Mouse (Mus musculus): ENCODE results near the gene Ift80. TPM values are rescaled to one million over a fixed set of nuclear protein-coding genes. Genes with fewer than 3 reads are reported as not detected.

Gene Ift80
- polyA plus RNA-seq, 1 experiment, result 22.2 TPM

- peak overlapping the region; percentile 97 for H3K9ac ChIP-seq (ENCODE audit: low read depth, poor library complexity, severe bottlenecking)
- peaks cover 23% of the 10 kb centered on the region for H3K36me3 ChIP-seq (ENCODE audit: control insufficient read depth, insufficient read depth, low read length, poor library complexity, severe bottlenecking)
- no peaks in the 10 kb centered on the region; the same call in 1 of the 2 replicates for H3K9me3 ChIP-seq (replicated peaks; ENCODE audit: control insufficient read depth, insufficient read depth, low read length, poor library complexity, severe bottlenecking)
- H3K4me1 ChIP-seq (ENCODE audit: control insufficient read depth, insufficient read depth, low read length), result no peaks in the 10 kb centered on the region
- no peaks in the 10 kb centered on the region for H3K27me3 ChIP-seq (ENCODE audit: control insufficient read depth, insufficient read depth, low read length, poor library complexity, severe bottlenecking)
- peak overlapping the region; percentile 81 for H3K27ac ChIP-seq (ENCODE audit: insufficient read depth, low read length)
- peak overlapping the region; percentile 95 for H3K4me3 ChIP-seq (ENCODE audit: low read depth, low read length)
- no peak for TF ChIP-seq CTCF (IDR thresholded peaks at IDR 0.05; ENCODE audit: low read depth, low read length)
- no peak for TF ChIP-seq EP300 (IDR thresholded peaks at IDR 0.05; ENCODE audit: insufficient read depth, low read depth, low read length)
- TF ChIP-seq POLR2A (IDR thresholded peaks at IDR 0.05; ENCODE audit: insufficient read depth, low read length), result no peak
Measured at GRCm38 (mm10) chr3:69045400-69045703, 41.0 kb upstream of the Ift80 start.

GRCm38 (mm10) chr3:69044645-69045399, 40.5 kb upstream of the Ift80 start, which contains the start of gene Trim59:
Trim59 (minus strand) TSS chr3:69044755.
- Histone ChIP-seq H3K4me1 (ENCODE audit: control insufficient read depth, insufficient read depth, low read length) (no peaks in the 10 kb centered on the region), H3K36me3 (ENCODE audit: control insufficient read depth, insufficient read depth, low read length, poor library complexity, severe bottlenecking) (peaks cover 29% of the 10 kb centered on the region), H3K4me3 (ENCODE audit: low read depth, low read length) (peak within 1 kb of the TSS; percentile 98), H3K9me3 (replicated peaks; ENCODE audit: control insufficient read depth, insufficient read depth, low read length, poor library complexity, severe bottlenecking) (no peaks in the 10 kb centered on the region; the same call in 1 of the 2 replicates), H3K9ac (ENCODE audit: low read depth, poor library complexity, severe bottlenecking) (peak within 1 kb of the TSS; percentile 97), H3K27me3 (ENCODE audit: control insufficient read depth, insufficient read depth, low read length, poor library complexity, severe bottlenecking) (no peaks in the 10 kb centered on the region), H3K27ac (ENCODE audit: insufficient read depth, low read length) (peak within 1 kb of the TSS; percentile 85)
- no peak for TF ChIP-seq EP300 (IDR thresholded peaks at IDR 0.05; ENCODE audit: insufficient read depth, low read depth, low read length)
- no peak for TF ChIP-seq CTCF (IDR thresholded peaks at IDR 0.05; ENCODE audit: low read depth, low read length)
- TF ChIP-seq POLR2A (IDR thresholded peaks at IDR 0.05; ENCODE audit: insufficient read depth, low read length), result peak; percentile 9

- H3K9ac ChIP-seq (ENCODE audit: low read depth, poor library complexity, severe bottlenecking), result peak overlapping the region; percentile 97
- H3K27me3 ChIP-seq (ENCODE audit: control insufficient read depth, insufficient read depth, low read length, poor library complexity, severe bottlenecking), result no peaks in the 10 kb centered on the region
- peak overlapping the region; percentile 85 for H3K27ac ChIP-seq (ENCODE audit: insufficient read depth, low read length)
- H3K36me3 ChIP-seq (ENCODE audit: control insufficient read depth, insufficient read depth, low read length, poor library complexity, severe bottlenecking), result peaks cover 33% of the 10 kb centered on the region
- H3K9me3 ChIP-seq (replicated peaks; ENCODE audit: control insufficient read depth, insufficient read depth, low read length, poor library complexity, severe bottlenecking), result no peaks in the 10 kb centered on the region; the same call in 1 of the 2 replicates
- no peaks in the 10 kb centered on the region for H3K4me1 ChIP-seq (ENCODE audit: control insufficient read depth, insufficient read depth, low read length)
- TF ChIP-seq EP300 (IDR thresholded peaks at IDR 0.05; ENCODE audit: insufficient read depth, low read depth, low read length) (no peak), POLR2A (IDR thresholded peaks at IDR 0.05; ENCODE audit: insufficient read depth, low read length) (no peak), CTCF (IDR thresholded peaks at IDR 0.05; ENCODE audit: low read depth, low read length) (no peak)
- H3K4me3 ChIP-seq (ENCODE audit: low read depth, low read length), result peak overlapping the region; percentile 98
Measured at GRCm38 (mm10) chr3:69044167-69044591, 39.8 kb upstream of the Ift80 start.

GRCm38 (mm10) chr3:69041298-69041697, 36.9 kb upstream of the Ift80 start:
- Histone ChIP-seq H3K27me3 (ENCODE audit: control insufficient read depth, insufficient read depth, low read length, poor library complexity, severe bottlenecking) (no peaks in the 10 kb centered on the region), H3K4me1 (ENCODE audit: control insufficient read depth, insufficient read depth, low read length) (no peaks in the 10 kb centered on the region), H3K36me3 (ENCODE audit: control insufficient read depth, insufficient read depth, low read length, poor library complexity, severe bottlenecking) (peaks cover 48% of the 10 kb centered on the region), H3K9me3 (replicated peaks; ENCODE audit: control insufficient read depth, insufficient read depth, low read length, poor library complexity, severe bottlenecking) (no peaks in the 10 kb centered on the region; the same call in 1 of the 2 replicates), H3K9ac (ENCODE audit: low read depth, poor library complexity, severe bottlenecking) (peak overlapping the region; percentile 31), H3K27ac (ENCODE audit: insufficient read depth, low read length) (no peak overlapping the region), H3K4me3 (ENCODE audit: low read depth, low read length) (peak overlapping the region; percentile 47)
- no peak for TF ChIP-seq POLR2A (IDR thresholded peaks at IDR 0.05; ENCODE audit: insufficient read depth, low read length)

- Histone ChIP-seq H3K9ac (ENCODE audit: low read depth, poor library complexity, severe bottlenecking) (no peak overlapping the region), H3K27ac (ENCODE audit: insufficient read depth, low read length) (no peak overlapping the region), H3K9me3 (replicated peaks; ENCODE audit: control insufficient read depth, insufficient read depth, low read length, poor library complexity, severe bottlenecking) (no peaks in the 10 kb centered on the region; the same call in 1 of the 2 replicates), H3K27me3 (ENCODE audit: control insufficient read depth, insufficient read depth, low read length, poor library complexity, severe bottlenecking) (no peaks in the 10 kb centered on the region), H3K4me3 (ENCODE audit: low read depth, low read length) (no peak overlapping the region), H3K4me1 (ENCODE audit: control insufficient read depth, insufficient read depth, low read length) (no peaks in the 10 kb centered on the region), H3K36me3 (ENCODE audit: control insufficient read depth, insufficient read depth, low read length, poor library complexity, severe bottlenecking) (peaks cover 58% of the 10 kb centered on the region)
- TF ChIP-seq EP300 (IDR thresholded peaks at IDR 0.05; ENCODE audit: insufficient read depth, low read depth, low read length), result no peak
- TF ChIP-seq POLR2A (IDR thresholded peaks at IDR 0.05; ENCODE audit: insufficient read depth, low read length), result no peak
- no peak for TF ChIP-seq CTCF (IDR thresholded peaks at IDR 0.05; ENCODE audit: low read depth, low read length)
Measured at GRCm38 (mm10) chr3:69040105-69040504, 35.7 kb upstream of the Ift80 start.

GRCm38 (mm10) chr3:69026133-69026783, 21.9 kb upstream of the Ift80 start:
- H3K36me3 ChIP-seq (ENCODE audit: control insufficient read depth, insufficient read depth, low read length, poor library complexity, severe bottlenecking), result peaks cover 72% of the 10 kb centered on the region
- TF ChIP-seq CTCF (IDR thresholded peaks at IDR 0.05; ENCODE audit: low read depth, low read length) (no peak), EP300 (IDR thresholded peaks at IDR 0.05; ENCODE audit: insufficient read depth, low read depth, low read length) (no peak), POLR2A (IDR thresholded peaks at IDR 0.05; ENCODE audit: insufficient read depth, low read length) (no peak)
- no peak overlapping the region for H3K9ac ChIP-seq (ENCODE audit: low read depth, poor library complexity, severe bottlenecking)

More at GRCm38 (mm10) chr3:69026133-69026783, 21.9 kb upstream of the Ift80 start:
- Histone ChIP-seq H3K27ac (ENCODE audit: insufficient read depth, low read length) (no peak overlapping the region), H3K9me3 (replicated peaks; ENCODE audit: control insufficient read depth, insufficient read depth, low read length, poor library complexity, severe bottlenecking) (no peaks in the 10 kb centered on the region), H3K27me3 (ENCODE audit: control insufficient read depth, insufficient read depth, low read length, poor library complexity, severe bottlenecking) (no peaks in the 10 kb centered on the region), H3K4me1 (ENCODE audit: control insufficient read depth, insufficient read depth, low read length) (no peaks in the 10 kb centered on the region), H3K4me3 (ENCODE audit: low read depth, low read length) (no peak overlapping the region)
